Mouse (Mus musculus) midbrain, embryonic 16.5 days (tissue): ENCODE data around the gene Vmn1r193. TPM values are rescaled to one million over a fixed set of nuclear protein-coding genes. Genes with fewer than 3 reads are reported as not detected.

Experiments
- ATAC-seq: fragments of 200-750 bp; cut with Nextera tagmentation; 2 replicates; pipeline ENCODE4 v1.8.0; 2017; ENCODE audit warnings: moderate TSS enrichment
- H3K27ac ChIP-seq: fragments of 300-500 bp; sonication (generic); 2 replicates; pipeline ENCODE4 v1.5.1; 2014; ENCODE audit warnings: mild to moderate bottlenecking, low read length, mixed read lengths
- H3K27me3 ChIP-seq: fragments of 300-500 bp; sonication (generic); 2 replicates; pipeline ENCODE4 v1.6.1; 2014; ENCODE audit warnings: low read depth, low read length, mixed read lengths; ENCODE audit not compliant: control insufficient read depth, insufficient read depth
- H3K36me3 ChIP-seq: fragments of 300-500 bp; sonication (generic); 2 replicates; pipeline ENCODE4 v1.6.1; 2014; ENCODE audit warnings: mild to moderate bottlenecking, low read length, moderate library complexity, mixed read lengths; ENCODE audit not compliant: control insufficient read depth, insufficient read depth
- H3K4me1 ChIP-seq: fragments of 300-500 bp; sonication (generic); 2 replicates; pipeline ENCODE4 v1.6.1; 2014; ENCODE audit warnings: mild to moderate bottlenecking, low read length, mixed read lengths; ENCODE audit not compliant: control insufficient read depth, insufficient read depth
- H3K4me2 ChIP-seq: fragments of 300-500 bp; sonication (generic); 2 replicates; pipeline ENCODE4 v1.6.1; 2014; ENCODE audit warnings: mild to moderate bottlenecking, low read length, mixed read lengths
- H3K4me3 ChIP-seq: fragments of 300-500 bp; sonication (generic); 2 replicates; pipeline ENCODE4 v1.5.1; 2014; ENCODE audit warnings: low read depth, mild to moderate bottlenecking, low read length, moderate library complexity, mixed read lengths
- H3K9ac ChIP-seq: fragments of 300-500 bp; sonication (generic); 2 replicates; pipeline ENCODE4 v1.6.1; 2014; ENCODE audit warnings: low read depth, low read length, mixed read lengths
- H3K9me3 ChIP-seq: fragments of 300-500 bp; sonication (generic); replicated peaks from 2 replicates; pipeline ENCODE4 v1.6.1; 2014; ENCODE audit warnings: mild to moderate bottlenecking, low read length, mixed read lengths; ENCODE audit not compliant: control insufficient read depth, poor library complexity, severe bottlenecking
- WGBS: fragments of 180-500 bp; shearing (Covaris S2); extraction: QIAGEN DNeasy Blood & Tissue Kit; methylation state at CpG from one replicate; pipeline ENCODE4 v1.1.7; 2014; 5-methylcytosine and 5-hydroxymethylcytosine counted together
- microRNA-seq: library from miRNA; unstranded; fragments of <30 nt; microRNA quantifications from one replicate; pipeline ENCODE4, GENCODE M21; 2017
- polyA plus RNA-seq: library from polyadenylated mRNA; unstranded; fragments of >200 nt; fragmentation: Nextera tagmentation; extraction: Ambion mirVana; gene quantifications from 2 replicates; pipeline ENCODE4 v1.2.1, GENCODE M21; 2015

Vmn1r193 gene
- polyA plus RNA-seq, 1 experiment from 2014 or later, result not detected

- peaks cover 6% of the 10 kb centered on the region; the same call in 1 of the 2 replicates for H3K9me3 ChIP-seq
- H3K9ac ChIP-seq, result no peak overlapping the region
- no peaks in the 10 kb centered on the region for H3K36me3 ChIP-seq
- ATAC-seq, result no peak
- no peak overlapping the region for H3K4me2 ChIP-seq
- H3K27me3 ChIP-seq, result no peaks in the 10 kb centered on the region
- WGBS, result 95% methylated on average over 15 of the region's 15 CpGs
- no peaks in the 10 kb centered on the region for H3K4me1 ChIP-seq
- no peak overlapping the region for H3K27ac ChIP-seq
- no peak overlapping the region for H3K4me3 ChIP-seq
These were observed 54.5 kb downstream of the Vmn1r193 start for GRCm38 (mm10) chr13:22168416-22168815.

Small RNA genes within 50 kb of the gene (microRNA-seq; reads per million reads assigned to microRNA genes)
- gene Gm23282, result not detected
- gene Gm25084, result not detected

Other genes with a start within 250 kb of the Vmn1r193 start
- not detected in 2 replicates for gene Pom121l2, start 242.0 kb downstream of the Vmn1r193 start, polyA plus RNA-seq
- not detected in 2 replicates for gene Prss16, start 213.4 kb downstream of the Vmn1r193 start, polyA plus RNA-seq
- not detected in 2 replicates for gene Hist1h2ah, start 187.6 kb downstream of the Vmn1r193 start, polyA plus RNA-seq
- gene Hist1h2bk, start 187.3 kb downstream of the Vmn1r193 start, polyA plus RNA-seq, result 1.3 TPM in 1 of 2 replicates, not detected in the other
- 4.0 and 4.9 TPM in 2 replicates for gene Hist1h4i, start 181.8 kb downstream of the Vmn1r193 start, polyA plus RNA-seq
- gene Hist1h2ag, start 180.2 kb downstream of the Vmn1r193 start, polyA plus RNA-seq, result 1.8 and 8.3 TPM in 2 replicates
- 1.5 and 2.3 TPM in 2 replicates for gene Hist1h2bj, start 179.9 kb downstream of the Vmn1r193 start, polyA plus RNA-seq
- not detected in 2 replicates for gene Vmn1r188, start 138.7 kb downstream of the Vmn1r193 start, polyA plus RNA-seq
- gene Vmn1r189, start 117.3 kb downstream of the Vmn1r193 start, polyA plus RNA-seq, result not detected in 2 replicates
- gene Vmn1r191, start 39.2 kb downstream of the Vmn1r193 start, polyA plus RNA-seq, result not detected in 2 replicates
- gene Vmn1r192, start 32.0 kb downstream of the Vmn1r193 start, polyA plus RNA-seq, result not detected in 2 replicates
- not detected in 2 replicates for gene Vmn1r194, start 21.1 kb upstream of the Vmn1r193 start, polyA plus RNA-seq
- not detected in 2 replicates for gene Vmn1r195, start 47.4 kb upstream of the Vmn1r193 start, polyA plus RNA-seq
- gene Vmn1r196, start 66.8 kb upstream of the Vmn1r193 start, polyA plus RNA-seq, result not detected in 2 replicates
- gene Vmn1r197, start 101.4 kb upstream of the Vmn1r193 start, polyA plus RNA-seq, result not detected in 2 replicates
- gene Vmn1r198, start 127.2 kb upstream of the Vmn1r193 start, polyA plus RNA-seq, result not detected in 2 replicates
- gene Vmn1r199, start 156.7 kb upstream of the Vmn1r193 start, polyA plus RNA-seq, result not detected in 2 replicates
- gene Vmn1r200, start 167.2 kb upstream of the Vmn1r193 start, polyA plus RNA-seq, result not detected in 2 replicates
- gene Vmn1r201, start 248.8 kb upstream of the Vmn1r193 start, polyA plus RNA-seq, result not detected in 2 replicates